In the genomic region with DNA sequence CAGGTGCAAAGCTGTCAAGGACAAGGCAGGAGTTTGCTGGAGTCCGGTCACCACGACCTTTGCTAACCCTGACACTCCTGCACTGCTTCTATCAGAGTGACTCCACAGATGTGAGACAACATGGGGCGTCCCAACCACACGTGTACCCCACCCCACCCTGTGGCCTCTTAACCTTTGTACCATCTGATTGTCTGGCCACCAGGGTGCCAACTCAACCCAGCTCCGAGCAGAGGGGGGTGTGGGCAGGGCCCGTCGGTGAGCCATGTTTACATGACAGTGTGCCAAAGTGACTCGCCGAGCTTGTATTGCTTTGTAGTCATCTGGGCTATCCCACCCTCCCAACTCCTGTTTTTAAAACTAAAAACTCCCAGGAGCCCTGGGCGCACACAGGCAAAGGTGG, we compare ENCODE assay signal across 25 mouse cellular contexts.
DNase-seq lines count a peak whose midpoint lies in the region; ATAC-seq and TF ChIP-seq lines count a peak whose summit lies in the region.
"Had no signal": no experiment of that assay in that cellular context is flagged by ENCODE, and none has a peak within 500 bp of the region (broad histone marks: within the 10 kb centered on the region; RNA-seq: fewer than 3 reads in every experiment).

No protein-coding gene starts in this region.

- H3K36me3 ChIP-seq in liver, adult 2 months (ENCODE audit: control insufficient read depth, insufficient read depth, low read length): no peaks in the 10 kb centered on the region
- peaks cover 43% of the 10 kb centered on the region for H3K36me3 ChIP-seq in liver, embryonic 12.5 days
- H3K36me3 ChIP-seq in stomach, postnatal 0 days (ENCODE audit: control insufficient read depth, insufficient read depth, low read length): peaks cover 24% of the 10 kb centered on the region

- H3K27ac ChIP-seq in liver, adult 2 months (replicated peaks; ENCODE audit: insufficient read depth, low read depth, low read length): peak overlapping the region; percentile 30; the same call in 1 of the 2 replicates
- no peak overlapping the region for H3K27ac ChIP-seq in liver, embryonic 12.5 days
- no peak overlapping the region for H3K27ac ChIP-seq in stomach, postnatal 0 days (replicated peaks)
- H3K27ac ChIP-seq: embryonic facial prominence, embryonic 13.5 days; forebrain, embryonic 12.5 days; heart, embryonic 13.5 days; hindbrain, embryonic 15.5 days; limb, embryonic 10.5 days; limb, embryonic 15.5 days; midbrain, embryonic 12.5 days had no signal

- no peaks in the 10 kb centered on the region for H3K79me2 ChIP-seq in liver, adult 2 months (ENCODE audit: control insufficient read depth, insufficient read depth, low read length)

- TF ChIP-seq CTCF in liver, adult 2 months (IDR thresholded peaks at IDR 0.05; ENCODE audit: low read depth, low read length): no peak
- TF ChIP-seq CTCF in stomach, postnatal 0 days (IDR thresholded peaks at IDR 0.05; ENCODE audit: low read depth): 0 out of 2 replicates have a peak, but pooled peaks have one; percentile 4

- no peak for TF ChIP-seq POLR2A in liver, adult 2 months (IDR thresholded peaks at IDR 0.05; ENCODE audit: extremely low read depth, insufficient read depth, low read length)

- peak; percentile 90 for DNase-seq in liver, adult 2 months (ENCODE audit: extremely low read depth, low read depth, low spot score)
- peak; percentile 65 for DNase-seq in NIH3T3 (ENCODE audit: low read depth)
- DNase-seq in induced T-regulatory cell, adult 2 months (ENCODE audit: low read depth): peak; percentile 23
- DNase-seq in stomach, postnatal 0 days (ENCODE audit: low spot score): peak; percentile 52
- DNase-seq in spleen, adult 18-20 months: no peak
- DNase-seq in cerebellum, adult 11 months: no peak
- DNase-seq: adrenal gland, postnatal 10 days; B cell, adult 2 months; cerebellum, adult 11-12 months; cerebellum, adult 9-11 months; forebrain, postnatal 0 days; heart, postnatal 10 days; kidney, postnatal 4 days; lung, postnatal 36 days; thymus, adult 18-20 months; thymus, postnatal 25 days had no signal

- H3K9ac ChIP-seq in liver, adult 2 months (ENCODE audit: low read depth, low read length): no peak overlapping the region
- no peak overlapping the region for H3K9ac ChIP-seq in liver, embryonic 12.5 days
- H3K9ac ChIP-seq in stomach, postnatal 0 days (ENCODE audit: low read length): no peak overlapping the region
- H3K9ac ChIP-seq: embryonic facial prominence, embryonic 13.5 days; forebrain, embryonic 12.5 days; forebrain, postnatal 0 days; heart, embryonic 13.5 days; hindbrain, embryonic 15.5 days; limb, embryonic 15.5 days; midbrain, embryonic 12.5 days had no signal

- no peaks in the 10 kb centered on the region for H3K9me3 ChIP-seq in liver, embryonic 12.5 days (replicated peaks)
- no peaks in the 10 kb centered on the region for H3K9me3 ChIP-seq in stomach, postnatal 0 days (ENCODE audit: control insufficient read depth, low read length)
- H3K9me3 ChIP-seq: embryonic facial prominence, embryonic 13.5 days; forebrain, embryonic 12.5 days; heart, embryonic 13.5 days; hindbrain, embryonic 15.5 days; limb, embryonic 10.5 days; limb, embryonic 15.5 days; midbrain, embryonic 12.5 days had no signal

- ATAC-seq in liver, embryonic 12.5 days: no peak
- peak; percentile 62 for ATAC-seq in stomach, postnatal 0 days (ENCODE audit: low FRiP score, low TSS enrichment)
- ATAC-seq: activated CD4-positive, CD25-positive, alpha-beta regulatory T cell, adult 4 months; forebrain, postnatal 0 days had no signal

- peaks cover 12% of the 10 kb centered on the region for H3K4me1 ChIP-seq in liver, adult 2 months (ENCODE audit: control insufficient read depth, insufficient read depth, low read length)
- H3K4me1 ChIP-seq in liver, embryonic 12.5 days: 0 out of 2 replicates have a peak, but pooled peaks cover 3% of the 10 kb centered on the region
- H3K4me1 ChIP-seq in stomach, postnatal 0 days (replicated peaks; ENCODE audit: control insufficient read depth, insufficient read depth): no peaks in the 10 kb centered on the region

- no peak overlapping the region for H3K4me3 ChIP-seq in liver, adult 2 months (ENCODE audit: insufficient read depth, low read depth, low read length)
- H3K4me3 ChIP-seq in liver, embryonic 12.5 days: no peak overlapping the region
- no peak overlapping the region for H3K4me3 ChIP-seq in stomach, postnatal 0 days (ENCODE audit: low read depth, low read length)
- H3K4me3 ChIP-seq: embryonic facial prominence, embryonic 13.5 days; forebrain, embryonic 12.5 days; heart, embryonic 13.5 days; hindbrain, embryonic 15.5 days; limb, embryonic 10.5 days; limb, embryonic 15.5 days; midbrain, embryonic 12.5 days had no signal

- 37% methylated on average over 10 of the region's 10 CpGs for WGBS in liver, adult 2 months
- 81% methylated on average over 10 of the region's 10 CpGs for WGBS in liver, embryonic 12.5 days (ENCODE audit: insufficient replicate concordance)
- 54% methylated on average over 10 of the region's 10 CpGs for WGBS in stomach, postnatal 0 days

- no peak overlapping the region for H3K4me2 ChIP-seq in liver, embryonic 12.5 days
- no peak overlapping the region for H3K4me2 ChIP-seq in stomach, postnatal 0 days (replicated peaks; ENCODE audit: low read depth)
- H3K4me2 ChIP-seq: embryonic facial prominence, embryonic 13.5 days; forebrain, embryonic 12.5 days; heart, embryonic 13.5 days; hindbrain, embryonic 15.5 days; limb, embryonic 15.5 days; midbrain, embryonic 12.5 days had no signal

- H3K27me3 ChIP-seq in liver, adult 2 months (ENCODE audit: control insufficient read depth, insufficient read depth, low read length): no peaks in the 10 kb centered on the region
- H3K27me3 ChIP-seq in liver, embryonic 12.5 days (replicated peaks): no peaks in the 10 kb centered on the region
- no peaks in the 10 kb centered on the region for H3K27me3 ChIP-seq in stomach, postnatal 0 days (ENCODE audit: control insufficient read depth, insufficient read depth, low read length)
- H3K27me3 ChIP-seq: embryonic facial prominence, embryonic 13.5 days; forebrain, embryonic 12.5 days; heart, embryonic 13.5 days; hindbrain, embryonic 15.5 days; limb, embryonic 15.5 days; midbrain, embryonic 12.5 days had no signal

- TF ChIP-seq EP300 in stomach, postnatal 0 days (optimal IDR thresholded peaks at IDR 0.05): no peak

Comparison
In these comparisons a context has a peak if more than half of its experiments do, and no peak if none do; other contexts are left out.
1. DNase-seq: peak in liver, adult 2 months (single experiment), NIH3T3 (single experiment), induced T-regulatory cell, adult 2 months (single experiment) and stomach, postnatal 0 days (single experiment); none in spleen, adult 18-20 months (0 of 2) and cerebellum, adult 11 months (single experiment).